Mouse (Mus musculus): ENCODE measurements around the gene Rps2. TPM values are rescaled to one million over a fixed set of nuclear protein-coding genes. Genes with fewer than 3 reads are reported as not detected.

The Rps2 gene
- polyA plus RNA-seq, 1 experiment from 2014 or later, result 771 TPM

DNA sequence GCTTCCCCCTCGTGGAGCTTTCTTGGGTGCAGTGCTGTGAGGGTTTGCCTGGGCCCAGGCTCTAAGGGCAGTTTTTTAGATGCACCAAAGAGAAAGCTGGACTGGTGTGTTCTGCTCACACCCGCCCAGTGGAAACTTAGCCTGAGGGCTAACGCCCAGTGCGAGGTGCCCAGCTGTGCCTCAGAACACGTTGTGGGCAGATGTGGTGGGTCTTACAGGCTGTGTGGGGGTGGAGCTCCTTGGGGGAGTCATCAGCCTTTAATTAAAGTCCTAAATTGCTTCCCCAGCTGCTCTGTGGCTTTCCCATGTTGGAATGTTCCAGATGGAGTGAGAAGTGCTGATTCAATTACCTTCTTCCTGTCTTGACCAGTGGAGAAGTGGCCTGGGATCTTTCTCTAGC lies 43.2 kb downstream of the Rps2 start:
- 58% methylated on average over 5 of the region's 5 CpGs for WGBS
- H3K9ac ChIP-seq (replicated peaks), result no peak overlapping the region
- H3K4me1 ChIP-seq (replicated peaks), result no peaks in the 10 kb centered on the region
- H3K4me3 ChIP-seq (replicated peaks), result no peak overlapping the region
- H3K36me3 ChIP-seq, result no peaks in the 10 kb centered on the region
- no peaks in the 10 kb centered on the region for H3K9me3 ChIP-seq
- H3K27me3 ChIP-seq, result peaks cover 21% of the 10 kb centered on the region
- H3K4me2 ChIP-seq (replicated peaks), result no peak overlapping the region
- no peak overlapping the region for H3K27ac ChIP-seq
- no peak for ATAC-seq

GRCm38 (mm10) chr17:24765016-24765905 lies 47.3 kb downstream of the Rps2 start:
- no peak for ATAC-seq

DNA sequence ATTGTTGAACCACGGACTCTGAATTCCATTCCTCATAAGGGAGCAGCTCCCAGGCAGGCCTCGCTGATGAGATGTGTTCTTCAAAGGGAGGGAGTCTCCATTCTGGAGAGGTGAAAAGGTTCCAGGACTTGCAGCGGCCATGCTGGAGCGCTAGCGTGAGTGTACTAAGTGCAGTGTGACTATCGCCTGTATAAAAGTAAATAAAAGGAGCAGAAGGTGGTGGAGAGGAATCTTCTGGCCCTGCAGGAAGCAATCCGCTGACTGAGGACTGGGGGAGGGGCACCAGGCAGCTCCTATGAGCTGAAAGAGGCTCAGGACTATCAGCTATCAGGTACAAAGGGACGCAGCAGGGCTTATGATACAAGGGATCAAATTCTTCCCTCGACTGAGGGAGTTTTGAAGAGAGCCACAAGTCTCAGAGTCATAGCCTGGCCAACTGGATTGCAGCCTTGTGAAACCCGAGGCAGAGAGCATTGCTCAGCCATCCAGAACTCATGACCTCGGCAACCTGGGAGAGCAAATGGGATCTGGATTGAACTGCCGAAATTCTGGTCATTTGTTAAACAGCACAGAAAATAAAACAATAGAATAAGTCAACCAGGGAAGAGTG lies 48.5 kb downstream of the Rps2 start:
- WGBS, result 24% methylated on average over 12 of the region's 12 CpGs
- no peak for ATAC-seq
- no peak overlapping the region for H3K27ac ChIP-seq

More at GRCm38 (mm10) chr17:24765016-24765905, 47.3 kb downstream of the Rps2 start:
- H3K4me2 ChIP-seq (replicated peaks), result no peak overlapping the region
- H3K9ac ChIP-seq (replicated peaks), result no peak overlapping the region
- H3K27ac ChIP-seq, result no peak overlapping the region
- no peaks in the 10 kb centered on the region for H3K4me1 ChIP-seq (replicated peaks)
- no peaks in the 10 kb centered on the region for H3K36me3 ChIP-seq
- H3K4me3 ChIP-seq (replicated peaks), result no peak overlapping the region
- H3K9me3 ChIP-seq, result no peaks in the 10 kb centered on the region
- WGBS, result 49% methylated on average over 22 of the region's 22 CpGs
- peaks cover 11% of the 10 kb centered on the region; the same call in 1 of the 2 replicates for H3K27me3 ChIP-seq

GRCm38 (mm10) chr17:24769146-24769545 lies 51.2 kb downstream of the Rps2 start:
- Histone ChIP-seq H3K27me3 (peaks cover 6% of the 10 kb centered on the region; the same call in 1 of the 2 replicates), H3K27ac (no peak overlapping the region), H3K9ac (replicated peaks) (no peak overlapping the region), H3K4me3 (replicated peaks) (no peak overlapping the region), H3K36me3 (no peaks in the 10 kb centered on the region), H3K9me3 (0 out of 2 replicates have a peak, but pooled peaks cover 2% of the 10 kb centered on the region), H3K4me2 (replicated peaks) (no peak overlapping the region), H3K4me1 (replicated peaks) (no peaks in the 10 kb centered on the region)
- 46% methylated on average over 3 of the region's 3 CpGs for WGBS
- ATAC-seq, result no peak

More for the DNA sequence above, 48.5 kb downstream of the Rps2 start:
- no peak overlapping the region for H3K4me3 ChIP-seq (replicated peaks)
- no peak overlapping the region for H3K9ac ChIP-seq (replicated peaks)
- no peak overlapping the region for H3K4me2 ChIP-seq (replicated peaks)
- no peaks in the 10 kb centered on the region for H3K4me1 ChIP-seq (replicated peaks)
- no peaks in the 10 kb centered on the region for H3K9me3 ChIP-seq
- peaks cover 6% of the 10 kb centered on the region; the same call in 1 of the 2 replicates for H3K27me3 ChIP-seq
- no peaks in the 10 kb centered on the region for H3K36me3 ChIP-seq

Other genes starting within 250 kb of the Rps2 start
- gene E4f1, start 247.8 kb upstream of the Rps2 start, polyA plus RNA-seq (2015; fragmentation: Nextera tagmentation; extraction: Ambion mirVana), result 44.0 and 45.1 TPM in 2 replicates
- gene Pgp, start 247.7 kb upstream of the Rps2 start, polyA plus RNA-seq (2015; fragmentation: Nextera tagmentation; extraction: Ambion mirVana), result 48.3 and 54.9 TPM in 2 replicates
- not detected in 2 replicates for gene Bricd5, start 244.2 kb upstream of the Rps2 start, polyA plus RNA-seq (2015; fragmentation: Nextera tagmentation; extraction: Ambion mirVana)
- 38.6 and 41.4 TPM in 2 replicates for gene Mlst8, start 239.0 kb upstream of the Rps2 start, polyA plus RNA-seq (2015; fragmentation: Nextera tagmentation; extraction: Ambion mirVana)
- 24.7 and 29.1 TPM in 2 replicates for gene Caskin1, start 229.5 kb upstream of the Rps2 start, polyA plus RNA-seq (2015; fragmentation: Nextera tagmentation; extraction: Ambion mirVana)
- gene Traf7, start 190.2 kb upstream of the Rps2 start, polyA plus RNA-seq (2015; fragmentation: Nextera tagmentation; extraction: Ambion mirVana), result 97.3 and 106 TPM in 2 replicates
- gene Rab26, start 183.9 kb upstream of the Rps2 start, polyA plus RNA-seq (2015; fragmentation: Nextera tagmentation; extraction: Ambion mirVana), result 2.9 TPM in 2 replicates
- gene Pkd1, start 168.3 kb upstream of the Rps2 start, polyA plus RNA-seq (2015; fragmentation: Nextera tagmentation; extraction: Ambion mirVana), result 17.7 and 19.4 TPM in 2 replicates
- 73.1 and 74.1 TPM in 2 replicates for gene Tsc2, start 85.5 kb upstream of the Rps2 start, polyA plus RNA-seq (2015; fragmentation: Nextera tagmentation; extraction: Ambion mirVana)
- 10.0 and 10.8 TPM in 2 replicates for gene Nthl1, start 85.4 kb upstream of the Rps2 start, polyA plus RNA-seq (2015; fragmentation: Nextera tagmentation; extraction: Ambion mirVana)
- 21.3 and 23.5 TPM in 2 replicates for gene Slc9a3r2, start 67.8 kb upstream of the Rps2 start, polyA plus RNA-seq (2015; fragmentation: Nextera tagmentation; extraction: Ambion mirVana)
- gene Npw, start 59.7 kb upstream of the Rps2 start, polyA plus RNA-seq (2015; fragmentation: Nextera tagmentation; extraction: Ambion mirVana), result not detected in 2 replicates
- 15.0 and 18.6 TPM in 2 replicates for gene Zfp598, start 48.4 kb upstream of the Rps2 start, polyA plus RNA-seq (2015; fragmentation: Nextera tagmentation; extraction: Ambion mirVana)
- 95.0 and 98.1 TPM in 2 replicates for gene Syngr3, start 28.2 kb upstream of the Rps2 start, polyA plus RNA-seq (2015; fragmentation: Nextera tagmentation; extraction: Ambion mirVana)
- gene Gfer, start 22.0 kb upstream of the Rps2 start, polyA plus RNA-seq (2015; fragmentation: Nextera tagmentation; extraction: Ambion mirVana), result 36.7 and 39.9 TPM in 2 replicates
- gene Noxo1, start 21.9 kb upstream of the Rps2 start, polyA plus RNA-seq (2015; fragmentation: Nextera tagmentation; extraction: Ambion mirVana), result 1.7 and 2.2 TPM in 2 replicates
- 81.4 and 84.3 TPM in 2 replicates for gene Tbl3, start 10.5 kb upstream of the Rps2 start, polyA plus RNA-seq (2015; fragmentation: Nextera tagmentation; extraction: Ambion mirVana)
- not detected in 2 replicates for gene Rnf151, start 53 bp upstream of the Rps2 start, polyA plus RNA-seq (2015; fragmentation: Nextera tagmentation; extraction: Ambion mirVana)
- gene Ndufb10, start 6.4 kb downstream of the Rps2 start, polyA plus RNA-seq (2015; fragmentation: Nextera tagmentation; extraction: Ambion mirVana), result 257 and 260 TPM in 2 replicates
- gene Rpl3l, start 9.7 kb downstream of the Rps2 start, polyA plus RNA-seq (2015; fragmentation: Nextera tagmentation; extraction: Ambion mirVana), result not detected in 2 replicates
- gene Msrb1, start 18.5 kb downstream of the Rps2 start, polyA plus RNA-seq (2015; fragmentation: Nextera tagmentation; extraction: Ambion mirVana), result 18.0 and 19.6 TPM in 2 replicates
- 0.13 and 0.22 TPM in 2 replicates for gene Hs3st6, start 34.9 kb downstream of the Rps2 start, polyA plus RNA-seq (2015; fragmentation: Nextera tagmentation; extraction: Ambion mirVana)
- not detected in 2 replicates for gene Meiob, start 86.2 kb downstream of the Rps2 start, polyA plus RNA-seq (2015; fragmentation: Nextera tagmentation; extraction: Ambion mirVana)
- 43.9 and 49.7 TPM in 2 replicates for gene Hagh, start 122.0 kb downstream of the Rps2 start, polyA plus RNA-seq (2015; fragmentation: Nextera tagmentation; extraction: Ambion mirVana)
- gene Fahd1, start 132.2 kb downstream of the Rps2 start, polyA plus RNA-seq (2015; fragmentation: Nextera tagmentation; extraction: Ambion mirVana), result 17.9 and 18.4 TPM in 2 replicates
- 0.28 TPM in 1 of 2 replicates, not detected in the other for gene Igfals, start 147.9 kb downstream of the Rps2 start, polyA plus RNA-seq (2015; fragmentation: Nextera tagmentation; extraction: Ambion mirVana)
- gene Nubp2, start 168.2 kb downstream of the Rps2 start, polyA plus RNA-seq (2015; fragmentation: Nextera tagmentation; extraction: Ambion mirVana), result 68.2 and 75.3 TPM in 2 replicates
- 71.7 and 74.7 TPM in 2 replicates for gene Spsb3, start 168.5 kb downstream of the Rps2 start, polyA plus RNA-seq (2015; fragmentation: Nextera tagmentation; extraction: Ambion mirVana)
- gene Eme2, start 177.0 kb downstream of the Rps2 start, polyA plus RNA-seq (2015; fragmentation: Nextera tagmentation; extraction: Ambion mirVana), result 36.8 and 38.4 TPM in 2 replicates
- gene Mrps34, start 177.0 kb downstream of the Rps2 start, polyA plus RNA-seq (2015; fragmentation: Nextera tagmentation; extraction: Ambion mirVana), result 73.0 and 82.3 TPM in 2 replicates
- gene Nme3, start 178.4 kb downstream of the Rps2 start, polyA plus RNA-seq (2015; fragmentation: Nextera tagmentation; extraction: Ambion mirVana), result 74.1 and 76.8 TPM in 2 replicates
- gene Mapk8ip3, start 218.9 kb downstream of the Rps2 start, polyA plus RNA-seq (2015; fragmentation: Nextera tagmentation; extraction: Ambion mirVana), result 83.1 and 83.8 TPM in 2 replicates
- gene Jpt2, start 242.6 kb downstream of the Rps2 start, polyA plus RNA-seq (2015; fragmentation: Nextera tagmentation; extraction: Ambion mirVana), result 146 and 161 TPM in 2 replicates